Mouse (Mus musculus) monocyte, adult 5-6 weeks (primary cell): Measurements from ENCODE around the gene Ddo. TPM values are rescaled to one million over a fixed set of nuclear protein-coding genes. Genes with fewer than 3 reads are reported as not detected.

Experiments
- ATAC-seq: fragments of 153-309, 156-312 bp; replicated peaks from 2 replicates; pipeline ENCODE4 v1.8.0; 2017; ENCODE audit warnings: mild to moderate bottlenecking; ENCODE audit not compliant: low TSS enrichment, insufficient number of reproducible peaks, severe bottlenecking, poor library complexity, low FRiP score
- total RNA-seq: library from RNA; stranded (forward); fragments of 200-1000, 200-491, 200-594 nt; gene quantifications from 3 replicates; pipeline ENCODE4 v1.2.3, GENCODE M21; 2017

Ddo gene
- total RNA-seq, result not detected in 3 replicates

- no peak for ATAC-seq
Observed at GRCm38 (mm10) chr10:40629656-40630311, at the start of gene Ddo. Gene Ddo, plus strand, starts transcription at chr10:40630011.

GRCm38 (mm10) chr10:40583584-40584255, 46.1 kb upstream of the Ddo start:
- ATAC-seq, result no peak

GRCm38 (mm10) chr10:40592186-40592585, 37.6 kb upstream of the Ddo start:
- no peak for ATAC-seq

GRCm38 (mm10) chr10:40597177-40597576, 32.6 kb upstream of the Ddo start:
- no peak for ATAC-seq

- ATAC-seq, result no peak
Observed at GRCm38 (mm10) chr10:40604706-40605394, 25.0 kb upstream of the Ddo start.

- no peak for ATAC-seq
Observed at GRCm38 (mm10) chr10:40617973-40618372, 11.8 kb upstream of the Ddo start.

GRCm38 (mm10) chr10:40619760-40620159, 10.1 kb upstream of the Ddo start:
- ATAC-seq, result no peak

GRCm38 (mm10) chr10:40629140-40629539, 671 bp upstream of the Ddo start:
- no peak for ATAC-seq

- ATAC-seq, result no peak
Observed at GRCm38 (mm10) chr10:40630457-40630856, 646 bp downstream of the Ddo start.

- no peak for ATAC-seq
Observed at GRCm38 (mm10) chr10:40630961-40631360, 1.1 kb downstream of the Ddo start.

- no peak for ATAC-seq
Observed at GRCm38 (mm10) chr10:40632087-40632486, 2.3 kb downstream of the Ddo start.

GRCm38 (mm10) chr10:40637331-40637730, 7.5 kb downstream of the Ddo start:
- ATAC-seq, result no peak

GRCm38 (mm10) chr10:40638276-40638675, 8.5 kb downstream of the Ddo start:
- no peak for ATAC-seq

GRCm38 (mm10) chr10:40638823-40639819, 9.3 kb downstream of the Ddo start:
- no peak for ATAC-seq

- no peak for ATAC-seq
Observed at GRCm38 (mm10) chr10:40640406-40640805, 10.6 kb downstream of the Ddo start.

GRCm38 (mm10) chr10:40641901-40642300, 12.1 kb downstream of the Ddo start:
- ATAC-seq, result no peak

GRCm38 (mm10) chr10:40643126-40643525, 13.3 kb downstream of the Ddo start:
- no peak for ATAC-seq

- ATAC-seq, result no peak
Observed at GRCm38 (mm10) chr10:40644456-40644855, 14.6 kb downstream of the Ddo start.

- ATAC-seq, result no peak
Observed at GRCm38 (mm10) chr10:40645346-40645745, 15.5 kb downstream of the Ddo start.
